Mouse (Mus musculus) heart, adult 8-10 months (tissue): ENCODE data around the gene Zfp879. TPM values are rescaled to one million over a fixed set of nuclear protein-coding genes. Genes with fewer than 3 reads are reported as not detected.

ENCODE experiments used
- total RNA-seq, 4 experiments: library from RNA; stranded (reverse); gene quantifications; 2 replicates each; pipeline ENCODE4 v1.2.4; 2022

Gene Zfp879
- total RNA-seq, 4 experiments from 2014 or later = 1.2 to 2.1 (median 1.7) TPM

Other genes starting within 250 kb of the Zfp879 start
- 1 to 10 TPM; 6.1 to 7.1 (median 6.8) TPM for gene Adamts2, start 239.5 kb downstream of the Zfp879 start, total RNA-seq
- gene Zfp354c, start 13.8 kb downstream of the Zfp879 start, total RNA-seq = 1 to 10 TPM; 2.3 to 3.6 (median 2.5) TPM
- not detected for gene Grm6, start 9.1 kb upstream of the Zfp879 start, total RNA-seq
- gene Zfp454, start 46.1 kb upstream of the Zfp879 start, total RNA-seq = 1 to 10 TPM in 1 of 4 experiments, under 1 TPM in 3; 0.41 to 1.8 (median 0.85) TPM
- 1 to 10 TPM; 3.0 to 4.2 (median 3.2) TPM for gene Zfp2, start 74.6 kb upstream of the Zfp879 start, total RNA-seq
- 1 to 10 TPM; 1.2 to 2.1 (median 1.7) TPM for gene Zfp354b, start 90.1 kb upstream of the Zfp879 start, total RNA-seq
- gene 4933414I15Rik, start 102.2 kb upstream of the Zfp879 start, total RNA-seq = not detected
- not detected for gene Prop1, start 112.2 kb upstream of the Zfp879 start, total RNA-seq
- not detected for gene Olfr1378, start 125.0 kb upstream of the Zfp879 start, total RNA-seq
- not detected for gene Olfr1377, start 140.4 kb upstream of the Zfp879 start, total RNA-seq
- not detected for gene Olfr51, start 162.0 kb upstream of the Zfp879 start, total RNA-seq
- gene Olfr54, start 172.7 kb upstream of the Zfp879 start, total RNA-seq = not detected
- gene Olfr1375, start 206.6 kb upstream of the Zfp879 start, total RNA-seq = not detected
- 1 to 10 TPM; 1.5 to 2.3 (median 2.1) TPM for gene Zfp354a, start 217.7 kb upstream of the Zfp879 start, total RNA-seq